Mouse (Mus musculus): ENCODE measurements at regions not wholly inside any gene's neighbourhood (a gene's known extent, or its start where the extent isn't known, plus 50 kb on each side); places are given as distances from the start of the nearest gene placed in this dataset.
"Not testable (repeated sequence)": the region's sequence is repeated elsewhere in the genome, so short reads cannot be mapped to it uniquely, and the experiment has no call there.

DNA sequence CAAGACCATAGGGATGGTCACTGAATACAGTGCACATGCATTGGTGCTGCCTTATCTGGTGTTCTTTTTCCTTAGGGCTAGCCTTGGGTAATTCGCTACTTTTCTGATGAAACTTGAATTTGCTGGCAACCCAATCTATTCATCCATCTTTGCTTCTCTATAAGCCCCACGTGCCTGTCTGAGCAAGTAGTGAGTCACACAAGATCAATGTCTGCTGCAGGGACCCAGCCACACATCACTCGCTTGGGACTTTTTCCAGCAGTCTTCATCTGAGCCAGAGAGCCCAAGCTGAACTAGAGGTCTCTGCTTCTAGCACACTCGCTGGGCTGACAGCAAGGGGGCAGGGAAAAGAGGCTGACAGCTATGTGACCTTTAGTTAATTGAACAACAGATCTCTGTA, 464.3 kb upstream of the Nmur2 start:
- Histone ChIP-seq H3K27ac (no peak overlapping the region), H3K9ac (no peak overlapping the region), H3K9me3 (no peaks in the 10 kb centered on the region), H3K27me3 (no peaks in the 10 kb centered on the region), H3K4me2 (no peak overlapping the region), H3K4me3 (replicated peaks) (no peak overlapping the region), H3K36me3 (replicated peaks) (no peaks in the 10 kb centered on the region), H3K4me1 (no peaks in the 10 kb centered on the region)
- ATAC-seq (ENCODE audit: low FRiP score) = no peak
- WGBS = 74% methylated on average over 4 of the region's 4 CpGs

- H3K4me3 ChIP-seq (replicated peaks) = no peak overlapping the region
- no peaks in the 10 kb centered on the region for H3K9me3 ChIP-seq
- H3K36me3 ChIP-seq (replicated peaks) = no peaks in the 10 kb centered on the region
- no peak overlapping the region for H3K27ac ChIP-seq
- WGBS = 90% methylated on average over 2 of the region's 2 CpGs
- no peaks in the 10 kb centered on the region for H3K27me3 ChIP-seq
- H3K4me1 ChIP-seq = no peaks in the 10 kb centered on the region
- no peak for ATAC-seq (ENCODE audit: low FRiP score)
- H3K9ac ChIP-seq = no peak overlapping the region
- no peak overlapping the region for H3K4me2 ChIP-seq
Observed at GRCm38 (mm10) chr11:56514941-56515340, 474.1 kb upstream of the Nmur2 start.

- WGBS = 65% methylated on average over 2 of the region's 2 CpGs
- ATAC-seq (ENCODE audit: low FRiP score) = no peak
Observed at GRCm38 (mm10) chr11:56518486-56518885, 477.7 kb upstream of the Nmur2 start.

GRCm38 (mm10) chr11:56550736-56551135, 460.5 kb upstream of the Gria1 start:
- ATAC-seq (ENCODE audit: low FRiP score) = no peak
- WGBS = 73% methylated on average over 4 of the region's 4 CpGs
- H3K27ac ChIP-seq = no peak overlapping the region
- no peaks in the 10 kb centered on the region for H3K36me3 ChIP-seq (replicated peaks)
- H3K9ac ChIP-seq = no peak overlapping the region
- no peak overlapping the region for H3K4me3 ChIP-seq (replicated peaks)
- no peak overlapping the region for H3K4me2 ChIP-seq
- H3K27me3 ChIP-seq = no peaks in the 10 kb centered on the region
- no peaks in the 10 kb centered on the region for H3K9me3 ChIP-seq
- no peaks in the 10 kb centered on the region for H3K4me1 ChIP-seq

More at GRCm38 (mm10) chr11:56518486-56518885, 477.7 kb upstream of the Nmur2 start:
- H3K27ac ChIP-seq = no peak overlapping the region
- H3K9me3 ChIP-seq = no peaks in the 10 kb centered on the region
- H3K4me3 ChIP-seq (replicated peaks) = no peak overlapping the region
- H3K36me3 ChIP-seq (replicated peaks) = no peaks in the 10 kb centered on the region
- H3K9ac ChIP-seq = no peak overlapping the region
- H3K4me1 ChIP-seq = no peaks in the 10 kb centered on the region
- H3K4me2 ChIP-seq = no peak overlapping the region
- H3K27me3 ChIP-seq = no peaks in the 10 kb centered on the region

GRCm38 (mm10) chr11:56556332-56556731, 454.9 kb upstream of the Gria1 start:
- Histone ChIP-seq H3K4me2 (no peak overlapping the region), H3K36me3 (replicated peaks) (no peaks in the 10 kb centered on the region), H3K27ac (no peak overlapping the region), H3K4me3 (replicated peaks) (no peak overlapping the region), H3K27me3 (no peaks in the 10 kb centered on the region), H3K9ac (no peak overlapping the region), H3K9me3 (no peaks in the 10 kb centered on the region), H3K4me1 (no peaks in the 10 kb centered on the region)
- WGBS = 88% methylated on average over 1 of the region's 1 CpGs
- no peak for ATAC-seq (ENCODE audit: low FRiP score)

- no peak overlapping the region for H3K4me2 ChIP-seq
- H3K36me3 ChIP-seq (replicated peaks) = no peaks in the 10 kb centered on the region
- 86% methylated on average over 5 of the region's 5 CpGs for WGBS
- H3K9ac ChIP-seq = no peak overlapping the region
- no peaks in the 10 kb centered on the region for H3K9me3 ChIP-seq
- H3K27ac ChIP-seq = no peak overlapping the region
- no peaks in the 10 kb centered on the region for H3K27me3 ChIP-seq
- no peaks in the 10 kb centered on the region for H3K4me1 ChIP-seq
- no peak for ATAC-seq (ENCODE audit: low FRiP score)
- no peak overlapping the region for H3K4me3 ChIP-seq (replicated peaks)
Observed at GRCm38 (mm10) chr11:56580028-56580427, 431.2 kb upstream of the Gria1 start.

GRCm38 (mm10) chr11:56583054-56583453, 428.1 kb upstream of the Gria1 start:
- WGBS = 88% methylated on average over 3 of the region's 3 CpGs
- H3K9ac ChIP-seq = no peak overlapping the region

GRCm38 (mm10) chr11:56593435-56593834, 417.8 kb upstream of the Gria1 start:
- H3K27me3 ChIP-seq; H3K9me3 ChIP-seq; H3K4me1 ChIP-seq; H3K27ac ChIP-seq; H3K4me3 ChIP-seq (replicated peaks); H3K9ac ChIP-seq; H3K4me2 ChIP-seq; H3K36me3 ChIP-seq (replicated peaks): not testable (repeated sequence)
- WGBS = 80% methylated on average over 2 of the region's 6 CpGs
- peak; percentile 89 for ATAC-seq (ENCODE audit: low FRiP score)

More at GRCm38 (mm10) chr11:56583054-56583453, 428.1 kb upstream of the Gria1 start:
- Histone ChIP-seq H3K4me1 (no peaks in the 10 kb centered on the region), H3K36me3 (replicated peaks) (no peaks in the 10 kb centered on the region), H3K9me3 (no peaks in the 10 kb centered on the region), H3K27me3 (no peaks in the 10 kb centered on the region), H3K4me3 (replicated peaks) (no peak overlapping the region), H3K4me2 (no peak overlapping the region), H3K27ac (no peak overlapping the region)
- no peak for ATAC-seq (ENCODE audit: low FRiP score)

DNA sequence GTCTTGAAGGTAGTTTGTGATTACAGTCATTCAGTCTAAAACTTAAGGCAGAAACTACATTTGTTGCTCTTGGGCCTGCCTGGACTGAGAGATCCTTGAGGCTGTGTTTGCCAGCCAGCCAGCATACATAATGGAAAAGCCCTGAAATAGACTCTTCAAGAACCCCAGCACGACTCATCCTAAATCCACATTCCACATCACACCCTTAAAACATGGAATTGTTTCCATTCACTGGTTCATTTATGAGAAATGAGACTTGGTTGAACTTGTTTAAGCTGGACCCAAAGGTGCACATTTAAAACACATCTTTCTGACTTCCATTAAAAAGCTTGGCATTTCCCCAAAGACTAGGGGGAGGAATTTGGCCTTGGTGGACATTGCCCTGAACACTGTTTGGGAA, 407.4 kb upstream of the Gria1 start:
- WGBS = 82% methylated on average over 1 of the region's 1 CpGs
- H3K27me3 ChIP-seq = no peaks in the 10 kb centered on the region
- no peak overlapping the region for H3K27ac ChIP-seq
- H3K9ac ChIP-seq = no peak overlapping the region
- H3K9me3 ChIP-seq = no peaks in the 10 kb centered on the region
- H3K4me1 ChIP-seq = no peaks in the 10 kb centered on the region
- H3K36me3 ChIP-seq (replicated peaks) = no peaks in the 10 kb centered on the region
- no peak for ATAC-seq (ENCODE audit: low FRiP score)
- H3K4me2 ChIP-seq = no peak overlapping the region
- H3K4me3 ChIP-seq (replicated peaks) = no peak overlapping the region

GRCm38 (mm10) chr11:56627659-56628058, 383.5 kb upstream of the Gria1 start:
- H3K27ac ChIP-seq = no peak overlapping the region
- ATAC-seq (ENCODE audit: low FRiP score) = no peak
- 64% methylated on average over 3 of the region's 3 CpGs for WGBS
- H3K36me3 ChIP-seq (replicated peaks) = no peaks in the 10 kb centered on the region
- H3K9me3 ChIP-seq = no peaks in the 10 kb centered on the region
- H3K4me1 ChIP-seq = peaks cover 3% of the 10 kb centered on the region; the same call in 1 of the 2 replicates
- H3K4me3 ChIP-seq (replicated peaks) = no peak overlapping the region
- H3K9ac ChIP-seq = no peak overlapping the region
- no peaks in the 10 kb centered on the region for H3K27me3 ChIP-seq
- no peak overlapping the region for H3K4me2 ChIP-seq

DNA sequence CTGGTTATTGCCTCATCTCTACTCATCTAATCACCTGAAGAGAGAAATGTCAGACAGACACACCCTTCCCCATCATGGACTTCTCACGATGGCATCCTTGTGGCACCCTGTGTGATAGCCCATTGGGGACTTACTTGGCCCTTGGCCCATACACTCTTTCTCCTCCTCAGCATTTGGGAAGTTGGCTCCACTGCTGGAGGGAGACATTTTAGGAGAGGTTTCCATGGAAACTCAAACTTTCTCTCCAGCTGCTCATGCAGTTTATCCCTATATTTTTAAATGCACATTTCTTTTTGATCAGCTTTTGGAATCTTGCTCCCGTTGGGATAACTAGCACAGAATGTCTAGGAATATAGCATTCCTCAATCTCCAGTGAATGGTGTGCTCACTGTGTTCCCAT, 377.7 kb upstream of the Gria1 start:
- Histone ChIP-seq H3K9me3 (no peaks in the 10 kb centered on the region), H3K4me1 (peaks cover 10% of the 10 kb centered on the region)
- no peak for ATAC-seq (ENCODE audit: low FRiP score)

DNA sequence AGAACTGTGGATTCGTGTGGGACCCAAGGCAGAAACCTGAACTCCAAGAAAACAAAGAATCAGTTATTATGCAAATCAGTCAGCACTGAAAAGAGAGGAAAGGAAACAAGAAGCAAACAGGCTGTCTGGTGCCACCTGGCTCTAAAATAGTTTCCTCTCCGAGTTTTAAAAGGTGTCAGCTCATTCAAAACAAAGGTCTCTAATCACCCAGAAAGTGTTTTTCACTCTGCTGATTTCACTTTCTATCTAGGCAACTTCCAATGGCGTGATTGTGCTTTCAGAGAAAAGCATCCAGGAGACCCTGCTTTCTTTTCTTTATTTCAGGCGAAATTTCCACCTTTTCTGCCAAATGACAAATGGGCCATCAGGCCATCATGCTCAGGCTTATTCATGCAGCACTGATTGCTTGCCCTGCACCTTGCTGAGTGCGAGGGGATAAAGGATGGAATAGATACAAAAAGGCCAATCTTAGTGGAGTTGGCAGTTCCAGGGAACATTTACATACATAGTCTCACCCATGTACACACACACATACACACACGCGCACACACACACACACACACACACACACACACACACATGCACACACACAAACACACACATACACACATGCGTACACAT, 374.5 kb upstream of the Gria1 start:
- WGBS = 28% methylated on average over 8 of the region's 8 CpGs
- no peak overlapping the region for H3K4me2 ChIP-seq
- no peak overlapping the region for H3K4me3 ChIP-seq (replicated peaks)
- H3K9me3 ChIP-seq = no peaks in the 10 kb centered on the region
- H3K27me3 ChIP-seq = no peaks in the 10 kb centered on the region
- H3K4me1 ChIP-seq = peaks cover 10% of the 10 kb centered on the region
- H3K27ac ChIP-seq = peak overlapping the region; percentile 27; the same call in 1 of the 2 replicates
- H3K36me3 ChIP-seq (replicated peaks) = no peaks in the 10 kb centered on the region
- peak; percentile 44; the same call in 1 of the 2 replicates for ATAC-seq (ENCODE audit: low FRiP score)
- H3K9ac ChIP-seq = no peak overlapping the region

More for the DNA sequence above, 377.7 kb upstream of the Gria1 start:
- no peaks in the 10 kb centered on the region for H3K36me3 ChIP-seq (replicated peaks)
- no peak overlapping the region for H3K9ac ChIP-seq
- H3K27me3 ChIP-seq = no peaks in the 10 kb centered on the region
- H3K4me2 ChIP-seq = no peak overlapping the region
- H3K4me3 ChIP-seq (replicated peaks) = no peak overlapping the region
- no peak overlapping the region for H3K27ac ChIP-seq
- 77% methylated on average over 2 of the region's 2 CpGs for WGBS

GRCm38 (mm10) chr11:56641716-56642115, 369.5 kb upstream of the Gria1 start:
- Histone ChIP-seq H3K36me3 (replicated peaks) (no peaks in the 10 kb centered on the region), H3K4me3 (replicated peaks) (no peak overlapping the region), H3K4me1 (peaks cover 2% of the 10 kb centered on the region), H3K4me2 (no peak overlapping the region), H3K9me3 (no peaks in the 10 kb centered on the region), H3K9ac (no peak overlapping the region), H3K27me3 (no peaks in the 10 kb centered on the region), H3K27ac (no peak overlapping the region)
- ATAC-seq (ENCODE audit: low FRiP score) = no peak
- WGBS = 63% methylated on average over 3 of the region's 3 CpGs
